16 mouse cellular contexts compared by ENCODE assay signal in genomic region chr7:115829756-115830155, GRCm38 (mm10).
DNase-seq lines count a peak whose midpoint lies in the region; ATAC-seq and TF ChIP-seq lines count a peak whose summit lies in the region.
"Had no signal": no experiment of that assay in that cellular context is flagged by ENCODE, and none has a peak within 500 bp of the region (broad histone marks: within the 10 kb centered on the region; RNA-seq: fewer than 3 reads in every experiment).

No protein-coding gene starts in this region.

- no peaks in the 10 kb centered on the region for H3K27me3 ChIP-seq in forebrain, embryonic 14.5 days (replicated peaks; ENCODE audit: control insufficient read depth, insufficient read depth, low read length)
- H3K27me3 ChIP-seq in forebrain, embryonic 15.5 days: no peaks in the 10 kb centered on the region
- H3K27me3 ChIP-seq in MEL (ENCODE audit: control insufficient read depth in 1 of 2, insufficient read depth in 2 of 2, low read length in 2 of 2): no peaks in the 10 kb centered on the region
- no peaks in the 10 kb centered on the region for H3K27me3 ChIP-seq in embryonic facial prominence, embryonic 14.5 days (replicated peaks; ENCODE audit: control insufficient read depth, insufficient read depth, low read length)
- H3K27me3 ChIP-seq in liver, embryonic 13.5 days: no peaks in the 10 kb centered on the region
- H3K27me3 ChIP-seq: lung, embryonic 15.5 days; stomach, embryonic 15.5 days had no signal

- no peaks in the 10 kb centered on the region for H3K79me2 ChIP-seq in MEL (ENCODE audit: control insufficient read depth, insufficient read depth, low read length, poor library complexity)

- no peak for TF ChIP-seq CTCF in MEL (IDR thresholded peaks at IDR 0.05 in 2 of 3, conservative IDR thresholded peaks at IDR 0.05 in 1 of 3; ENCODE audit: control insufficient read depth in 1 of 3, insufficient read depth in 1 of 3, low read depth in 2 of 3, low read length in 3 of 3, poor library complexity in 1 of 3, severe bottlenecking in 1 of 3)

- peaks cover 34% of the 10 kb centered on the region for H3K4me1 ChIP-seq in forebrain, embryonic 14.5 days (ENCODE audit: control insufficient read depth, insufficient read depth, low read length)
- peaks cover 37% of the 10 kb centered on the region for H3K4me1 ChIP-seq in forebrain, embryonic 15.5 days
- H3K4me1 ChIP-seq in MEL (ENCODE audit: control insufficient read depth in 1 of 2, insufficient read depth in 2 of 2, low read length in 2 of 2): peaks cover 7 to 16% of the 10 kb centered on the region in 2 experiments
- H3K4me1 ChIP-seq in embryonic facial prominence, embryonic 14.5 days (ENCODE audit: control insufficient read depth, insufficient read depth, low read length): peaks cover 12% of the 10 kb centered on the region; the same call in 1 of the 2 replicates
- H3K4me1 ChIP-seq in liver, embryonic 13.5 days (replicated peaks): peaks cover 86% of the 10 kb centered on the region

- peak; percentile 16 for DNase-seq in forebrain, embryonic 14.5 days (ENCODE audit: low spot score)
- no peak for DNase-seq in MEL (ENCODE audit: low read depth, low spot score)
- DNase-seq in embryonic facial prominence, embryonic 14.5 days (ENCODE audit: low spot score): peak; percentile 79
- DNase-seq in liver, embryonic 13.5 days: no peak
- no peak for DNase-seq in layer of hippocampus, adult 11-12 months (ENCODE audit: low spot score)
- DNase-seq in layer of hippocampus, postnatal 14 days (ENCODE audit: low spot score in 2 of 2): no peak
- no peak for DNase-seq in c-Kit-positive CD71-positive TER-119-positive erythroid progenitor cells, embryonic 14.5 days (ENCODE audit: low spot score)
- DNase-seq: adrenal gland, adult 2 months; cerebellum, adult 9-11 months; kidney, adult 8-10 months; kidney, postnatal 4 days; thymus, postnatal 25 days had no signal

- no peak for ATAC-seq in forebrain, embryonic 14.5 days
- ATAC-seq in forebrain, embryonic 15.5 days (replicated peaks): no peak
- peak; percentile 77 for ATAC-seq in embryonic facial prominence, embryonic 14.5 days (ENCODE audit: low read depth)
- no peak for ATAC-seq in liver, embryonic 13.5 days (ENCODE audit: low read depth)

- 11% methylated on average over 4 of the region's 4 CpGs for WGBS in forebrain, embryonic 14.5 days
- 26% methylated on average over 4 of the region's 4 CpGs for WGBS in forebrain, embryonic 15.5 days
- WGBS in embryonic facial prominence, embryonic 14.5 days: 18% methylated on average over 4 of the region's 4 CpGs
- 80% methylated on average over 4 of the region's 4 CpGs for WGBS in liver, embryonic 13.5 days (ENCODE audit: insufficient replicate concordance)

- H3K4me3 ChIP-seq in forebrain, embryonic 14.5 days (ENCODE audit: low read depth, low read length): no peak overlapping the region
- H3K4me3 ChIP-seq in forebrain, embryonic 15.5 days: no peak overlapping the region
- H3K4me3 ChIP-seq in MEL (ENCODE audit: control insufficient read depth in 1 of 2, insufficient read depth in 1 of 2, low read depth in 2 of 2, low read length in 2 of 2): peak overlapping the region in 1 of 2 experiments; percentile 12; a peak in 1 of 4 replicates
- no peak overlapping the region for H3K4me3 ChIP-seq in embryonic facial prominence, embryonic 14.5 days (ENCODE audit: low read depth, low read length)
- H3K4me3 ChIP-seq in liver, embryonic 13.5 days (replicated peaks): no peak overlapping the region
- H3K4me3 ChIP-seq: lung, embryonic 15.5 days; midbrain, embryonic 12.5 days; stomach, embryonic 15.5 days had no signal

- H3K9me3 ChIP-seq in forebrain, embryonic 14.5 days (replicated peaks; ENCODE audit: control insufficient read depth, low read length): no peaks in the 10 kb centered on the region
- H3K9me3 ChIP-seq in forebrain, embryonic 15.5 days: no peaks in the 10 kb centered on the region
- no peaks in the 10 kb centered on the region for H3K9me3 ChIP-seq in MEL (replicated peaks; ENCODE audit: insufficient read depth, low read length)
- H3K9me3 ChIP-seq in embryonic facial prominence, embryonic 14.5 days (ENCODE audit: control insufficient read depth, low read length): no peaks in the 10 kb centered on the region
- H3K9me3 ChIP-seq in liver, embryonic 13.5 days (replicated peaks): no peaks in the 10 kb centered on the region
- H3K9me3 ChIP-seq: lung, embryonic 15.5 days; midbrain, embryonic 12.5 days; stomach, embryonic 15.5 days had no signal

- no peak for TF ChIP-seq EP300 in MEL (IDR thresholded peaks at IDR 0.05; ENCODE audit: low read depth in 1 of 2, low read length in 2 of 2)

- no peak overlapping the region for H3K9ac ChIP-seq in forebrain, embryonic 14.5 days (ENCODE audit: low read length)
- H3K9ac ChIP-seq in forebrain, embryonic 15.5 days (replicated peaks): no peak overlapping the region
- H3K9ac ChIP-seq in MEL (ENCODE audit: control insufficient read depth, low read depth, low read length, poor library complexity, severe bottlenecking): 0 out of 2 replicates have a peak overlapping the region, but pooled peaks have one; percentile 2
- no peak overlapping the region for H3K9ac ChIP-seq in embryonic facial prominence, embryonic 14.5 days (ENCODE audit: low read depth, low read length)
- H3K9ac ChIP-seq in liver, embryonic 13.5 days: no peak overlapping the region
- H3K9ac ChIP-seq: lung, embryonic 15.5 days; midbrain, embryonic 12.5 days; stomach, embryonic 15.5 days had no signal

- no peak for TF ChIP-seq POLR2A in MEL (IDR thresholded peaks at IDR 0.05; ENCODE audit: control insufficient read depth in 1 of 2, insufficient read depth in 1 of 2, low read depth in 1 of 2, low read length in 2 of 2, poor library complexity in 1 of 2)

- H3K36me3 ChIP-seq in forebrain, embryonic 14.5 days (ENCODE audit: control insufficient read depth, insufficient read depth, low read length): no peaks in the 10 kb centered on the region
- H3K36me3 ChIP-seq in forebrain, embryonic 15.5 days: no peaks in the 10 kb centered on the region
- peaks cover 0 to 16% of the 10 kb centered on the region in 2 experiments; a peak in 2 of 4 replicates for H3K36me3 ChIP-seq in MEL (ENCODE audit: control insufficient read depth in 1 of 2, insufficient read depth in 2 of 2, low read length in 2 of 2)
- no peaks in the 10 kb centered on the region for H3K36me3 ChIP-seq in embryonic facial prominence, embryonic 14.5 days (ENCODE audit: control insufficient read depth, insufficient read depth, low read length)
- H3K36me3 ChIP-seq in liver, embryonic 13.5 days: peaks cover 44% of the 10 kb centered on the region
- H3K36me3 ChIP-seq: lung, embryonic 15.5 days; midbrain, embryonic 12.5 days; stomach, embryonic 15.5 days had no signal

- no peak for TF ChIP-seq RAD21 in MEL (IDR thresholded peaks at IDR 0.05; ENCODE audit: low read depth, low read length)

- no peak overlapping the region for H3K27ac ChIP-seq in forebrain, embryonic 14.5 days (ENCODE audit: low read depth, low read length)
- no peak overlapping the region for H3K27ac ChIP-seq in forebrain, embryonic 15.5 days (replicated peaks)
- no peak overlapping the region for H3K27ac ChIP-seq in MEL (ENCODE audit: control insufficient read depth, low read depth, low read length)
- H3K27ac ChIP-seq in embryonic facial prominence, embryonic 14.5 days (replicated peaks; ENCODE audit: low read depth, low read length): no peak overlapping the region
- peak overlapping the region; percentile 93 for H3K27ac ChIP-seq in liver, embryonic 13.5 days
- H3K27ac ChIP-seq: lung, embryonic 15.5 days; midbrain, embryonic 12.5 days had no signal

- H3K4me2 ChIP-seq in forebrain, embryonic 14.5 days (ENCODE audit: low read length): no peak overlapping the region
- H3K4me2 ChIP-seq in forebrain, embryonic 15.5 days (replicated peaks): no peak overlapping the region
- H3K4me2 ChIP-seq in embryonic facial prominence, embryonic 14.5 days (ENCODE audit: low read depth, low read length): no peak overlapping the region
- peak overlapping the region; percentile 72 for H3K4me2 ChIP-seq in liver, embryonic 13.5 days
- H3K4me2 ChIP-seq: midbrain, embryonic 12.5 days; stomach, embryonic 15.5 days had no signal

TF ChIP-seq in MEL, 35 proteins besides CTCF, POLR2A, EP300 and RAD21:
- no peak for TF ChIP-seq MAZ (IDR thresholded peaks at IDR 0.05; ENCODE audit: low read depth, low read length)
- TF ChIP-seq MYC (IDR thresholded peaks at IDR 0.05; ENCODE audit: low read depth, low read length): no peak
- no peak for TF ChIP-seq ZMIZ1 (IDR thresholded peaks at IDR 0.05; ENCODE audit: low read depth, low read length)
- TF ChIP-seq ELF1 (IDR thresholded peaks at IDR 0.05; ENCODE audit: low read depth, low read length): no peak
- no peak for TF ChIP-seq MAX (IDR thresholded peaks at IDR 0.05; ENCODE audit: low read length)
- no peak for TF ChIP-seq USF2 (IDR thresholded peaks at IDR 0.05; ENCODE audit: borderline replicate concordance in 1 of 2, insufficient read depth in 1 of 2, low read depth in 1 of 2, low read length in 2 of 2)
- TF ChIP-seq GATA1 (IDR thresholded peaks at IDR 0.05; ENCODE audit: low read depth, low read length): no peak
- no peak for TF ChIP-seq CHD1 (IDR thresholded peaks at IDR 0.05; ENCODE audit: low read depth, low read length)
- TF ChIP-seq TAL1 (IDR thresholded peaks at IDR 0.05; ENCODE audit: low read length): no peak
- TF ChIP-seq ETS1 (IDR thresholded peaks at IDR 0.05; ENCODE audit: low read depth, low read length): no peak
- no peak for TF ChIP-seq NELFE (IDR thresholded peaks at IDR 0.05; ENCODE audit: low read depth, low read length)

Comparison
In these comparisons a context has a peak if more than half of its experiments do, and no peak if none do; other contexts are left out.
1. DNase-seq: peak in forebrain, embryonic 14.5 days (single experiment) and embryonic facial prominence, embryonic 14.5 days (single experiment); none in MEL (single experiment), liver, embryonic 13.5 days (single experiment), layer of hippocampus, adult 11-12 months (single experiment), layer of hippocampus, postnatal 14 days (0 of 2) and c-Kit-positive CD71-positive TER-119-positive erythroid progenitor cells, embryonic 14.5 days (single experiment).